Mouse (Mus musculus) E14TG2a.4 (cell line): ENCODE data around the gene Llgl2.

Experiments used
- CTCF ChIP-seq: conservative IDR thresholded peaks from 2 replicates; pipeline ENCODE4 v1.5.1; 2014; ENCODE audit warnings: low read length
- POU5F1 ChIP-seq: IDR thresholded peaks from 2 replicates; pipeline ENCODE4 v1.6.1; 2014; ENCODE audit warnings: low read length, borderline replicate concordance

- TF ChIP-seq CTCF (no peak), POU5F1 (no peak)
Measured at GRCm38 (mm10) chr11:115779038-115779571, 44.7 kb upstream of the Llgl2 start.
